Mouse (Mus musculus) limb, embryonic 14.5 days (tissue): ENCODE data around the gene F5. TPM values are rescaled to one million over a fixed set of nuclear protein-coding genes. Genes with fewer than 3 reads are reported as not detected.

Source experiments
- ATAC-seq: fragments of 200-750 bp; cut with Nextera tagmentation; 2 replicates; pipeline ENCODE4 v1.8.0; 2017; ENCODE audit warnings: low read depth, moderate number of reproducible peaks, moderate TSS enrichment; ENCODE audit not compliant: low FRiP score
- DNase-seq: peaks from one replicate; pipeline ENCODE4 v3.0.0-alpha.2; 2015; ENCODE audit warnings: low spot score
- H3K27ac ChIP-seq: fragments of 300-500 bp; sonication (generic); replicated peaks from 2 replicates; pipeline ENCODE4 v1.5.1; 2014; ENCODE audit warnings: low read depth, mild to moderate bottlenecking, low read length, moderate library complexity, mixed read lengths
- H3K27me3 ChIP-seq: fragments of 300-500 bp; sonication (generic); 2 replicates; pipeline ENCODE4 v1.6.1; 2014; ENCODE audit warnings: low read length, mixed read lengths; ENCODE audit not compliant: control insufficient read depth, insufficient read depth
- H3K36me3 ChIP-seq: fragments of 300-500 bp; sonication (generic); 2 replicates; pipeline ENCODE4 v1.6.1; 2014; ENCODE audit warnings: mild to moderate bottlenecking, low read length, moderate library complexity, mixed read lengths; ENCODE audit not compliant: control insufficient read depth, insufficient read depth
- H3K4me1 ChIP-seq: fragments of 300-500 bp; sonication (generic); 2 replicates; pipeline ENCODE4 v1.6.1; 2014; ENCODE audit warnings: antibody characterized with exemption, low read length, mixed read lengths; ENCODE audit not compliant: control insufficient read depth, insufficient read depth
- H3K4me2 ChIP-seq: fragments of 300-500 bp; sonication (generic); replicated peaks from 2 replicates; pipeline ENCODE4 v1.6.1; 2014; ENCODE audit warnings: low read depth, mild to moderate bottlenecking, low read length, moderate library complexity; ENCODE audit not compliant: severe bottlenecking
- H3K4me3 ChIP-seq: fragments of 300-500 bp; sonication (generic); replicated peaks from 2 replicates; pipeline ENCODE4 v1.5.1; 2014; ENCODE audit warnings: low read length
- H3K9ac ChIP-seq: fragments of 300-500 bp; sonication (generic); 2 replicates; pipeline ENCODE4 v1.6.1; 2014; ENCODE audit warnings: mild to moderate bottlenecking, low read depth, low read length, moderate library complexity; ENCODE audit not compliant: severe bottlenecking
- H3K9me3 ChIP-seq: fragments of 300-500 bp; sonication (generic); 2 replicates; pipeline ENCODE4 v1.6.1; 2016; ENCODE audit warnings: low read length; ENCODE audit not compliant: control insufficient read depth
- POLR2A ChIP-seq: fragments of 200-500 bp; IDR thresholded peaks from 2 replicates; pipeline ENCODE4 v1.8.0; 2012; ENCODE audit warnings: inconsistent platforms, mild to moderate bottlenecking, moderate library complexity, borderline replicate concordance; ENCODE audit not compliant: insufficient read depth, insufficient read length; ENCODE audit errors: extremely low read depth
- WGBS: fragments of 180-500 bp; shearing (Covaris S2); extraction: QIAGEN DNeasy Blood & Tissue Kit; methylation state at CpG from one replicate; pipeline ENCODE4 v1.1.7; 2014; 5-methylcytosine and 5-hydroxymethylcytosine counted together
- polyA plus RNA-seq, 2 experiments: library from polyadenylated mRNA; depleted of rRNA in 1 of 2; stranded (reverse) in 1 of 2; unstranded in 1 of 2; fragments of >200 nt; fragmentation: Nextera tagmentation in 1 of 2; extraction: Ambion mirVana in 1 of 2; gene quantifications; 2 replicates each; pipeline versions ENCODE4 v1.2.1 to v1.2.3; 2012 to 2014

Gene F5
- polyA plus RNA-seq, 2 experiments: 0.34 to 0.39 TPM

GRCm38 (mm10) chr1:164187002-164187560 is 35.4 kb downstream of the F5 start:
- H3K36me3 ChIP-seq: no peaks in the 10 kb centered on the region
- no peak for ATAC-seq

GRCm38 (mm10) chr1:164199551-164199950 is 47.9 kb downstream of the F5 start:
- 83% methylated on average over 4 of the region's 4 CpGs for WGBS
- no peak overlapping the region for H3K4me3 ChIP-seq
- no peak overlapping the region for H3K9ac ChIP-seq
- no peak for TF ChIP-seq POLR2A
- ATAC-seq (no peak), DNase-seq (no peak)
- H3K9me3 ChIP-seq: no peaks in the 10 kb centered on the region
- no peak overlapping the region for H3K4me2 ChIP-seq
- H3K27me3 ChIP-seq: no peaks in the 10 kb centered on the region
- no peaks in the 10 kb centered on the region for H3K4me1 ChIP-seq
- H3K27ac ChIP-seq: no peak overlapping the region
- no peaks in the 10 kb centered on the region for H3K36me3 ChIP-seq

More at GRCm38 (mm10) chr1:164187002-164187560, 35.4 kb downstream of the F5 start:
- Histone ChIP-seq H3K27me3 (no peaks in the 10 kb centered on the region), H3K9ac (no peak overlapping the region), H3K4me2 (no peak overlapping the region), H3K27ac (no peak overlapping the region), H3K9me3 (no peaks in the 10 kb centered on the region), H3K4me1 (no peaks in the 10 kb centered on the region; the same call in 1 of the 2 replicates), H3K4me3 (no peak overlapping the region)
- no peak for TF ChIP-seq POLR2A
- no peak for DNase-seq
- 81% methylated on average over 1 of the region's 1 CpGs for WGBS

DNA sequence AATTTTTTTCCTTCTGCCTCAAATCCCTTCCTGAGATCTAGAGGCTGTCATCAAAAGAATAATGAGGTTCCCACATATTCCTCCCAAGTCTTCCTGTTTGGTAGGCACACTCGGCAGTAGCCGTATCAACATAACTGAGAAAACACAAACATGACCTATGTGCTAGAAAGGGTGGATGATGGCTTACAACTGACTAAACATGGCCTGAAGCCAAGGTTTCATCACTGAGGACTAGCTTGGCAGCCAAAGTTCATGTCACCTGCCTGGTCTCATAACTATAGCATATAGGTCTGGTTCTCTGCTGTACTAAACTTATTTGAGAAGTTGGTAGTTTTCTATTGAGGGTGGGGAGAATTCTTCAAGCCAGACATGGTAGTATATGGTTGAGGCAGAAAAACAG is 56.8 kb downstream of the F5 start:
- Histone ChIP-seq H3K9me3 (no peaks in the 10 kb centered on the region), H3K4me1 (no peaks in the 10 kb centered on the region), H3K4me3 (no peak overlapping the region), H3K36me3 (no peaks in the 10 kb centered on the region), H3K4me2 (no peak overlapping the region), H3K27ac (no peak overlapping the region), H3K27me3 (no peaks in the 10 kb centered on the region), H3K9ac (no peak overlapping the region)
- ATAC-seq (no peak), DNase-seq (no peak)
- no peak for TF ChIP-seq POLR2A
- 84% methylated on average over 2 of the region's 2 CpGs for WGBS

GRCm38 (mm10) chr1:164210899-164211298 is 59.3 kb downstream of the F5 start:
- H3K9me3 ChIP-seq: no peaks in the 10 kb centered on the region
- H3K27ac ChIP-seq: no peak overlapping the region
- H3K4me3 ChIP-seq: no peak overlapping the region
- ATAC-seq: no peak
- no peak overlapping the region for H3K4me2 ChIP-seq
- H3K4me1 ChIP-seq: no peaks in the 10 kb centered on the region
- TF ChIP-seq POLR2A: no peak
- no peaks in the 10 kb centered on the region for H3K27me3 ChIP-seq
- no peak overlapping the region for H3K9ac ChIP-seq
- 76% methylated on average over 4 of the region's 4 CpGs for WGBS
- no peaks in the 10 kb centered on the region for H3K36me3 ChIP-seq
- no peak for DNase-seq

- H3K27me3 ChIP-seq: no peaks in the 10 kb centered on the region
- H3K4me2 ChIP-seq: no peak overlapping the region
- H3K4me1 ChIP-seq: no peaks in the 10 kb centered on the region
- no peaks in the 10 kb centered on the region for H3K9me3 ChIP-seq
- no peak overlapping the region for H3K4me3 ChIP-seq
- ATAC-seq: no peak
- WGBS: 82% methylated on average over 8 of the region's 8 CpGs
- no peak overlapping the region for H3K9ac ChIP-seq
- TF ChIP-seq POLR2A: no peak
- H3K36me3 ChIP-seq: no peaks in the 10 kb centered on the region
- no peak for DNase-seq
- no peak overlapping the region for H3K27ac ChIP-seq
Measured at GRCm38 (mm10) chr1:164212686-164213085, 61.0 kb downstream of the F5 start.

- ATAC-seq: no peak
Measured at GRCm38 (mm10) chr1:164214190-164214589, 62.6 kb downstream of the F5 start.

More at GRCm38 (mm10) chr1:164214190-164214589, 62.6 kb downstream of the F5 start:
- Histone ChIP-seq H3K4me3 (no peak overlapping the region), H3K9me3 (no peaks in the 10 kb centered on the region), H3K9ac (no peak overlapping the region), H3K4me2 (no peak overlapping the region), H3K27me3 (no peaks in the 10 kb centered on the region), H3K27ac (no peak overlapping the region), H3K4me1 (no peaks in the 10 kb centered on the region), H3K36me3 (no peaks in the 10 kb centered on the region)
- no peak for TF ChIP-seq POLR2A
- no peak for DNase-seq
- 52% methylated on average over 8 of the region's 8 CpGs for WGBS
